Mouse (Mus musculus): ENCODE measurements around the gene Atrnl1. TPM values are rescaled to one million over a fixed set of nuclear protein-coding genes. Genes with fewer than 3 reads are reported as not detected.

Gene Atrnl1
- total and polyA plus RNA-seq, 2 experiments from 2014 or later = 5.4 to 60.5 TPM

DNA sequence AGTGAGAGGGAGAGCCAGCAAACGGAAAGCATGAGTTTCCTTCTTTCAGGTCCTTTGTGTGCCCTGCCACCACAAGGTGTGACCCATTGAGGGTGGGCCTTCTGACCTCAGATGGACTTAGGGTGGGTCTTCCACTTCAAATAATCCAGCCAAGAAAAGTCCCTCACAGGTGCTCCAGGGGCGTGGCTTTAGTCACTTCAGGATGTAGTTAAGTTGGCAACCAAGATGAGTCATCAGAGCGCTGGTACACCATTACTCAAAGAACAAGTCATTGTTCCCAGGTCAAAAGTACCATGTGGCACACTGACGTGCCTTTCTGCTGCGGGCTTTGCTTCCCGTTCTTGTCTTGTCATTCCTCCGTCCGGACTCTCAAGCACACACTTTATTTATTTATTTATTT lies 16.4 kb downstream of the Atrnl1 start:
- Histone ChIP-seq H3K4me2 (ENCODE audit: low read depth, low read length, poor library complexity, severe bottlenecking) (no peak overlapping the region), H3K4me1 (ENCODE audit: insufficient read depth, low read length) (no peaks in the 10 kb centered on the region), H3K27me3 (ENCODE audit: insufficient read depth, low read length) (no peaks in the 10 kb centered on the region), H3K36me3 (ENCODE audit: insufficient read depth, low read length) (no peaks in the 10 kb centered on the region), H3K4me3 (ENCODE audit: low read depth, low read length) (no peak overlapping the region), H3K9me3 (ENCODE audit: low read length) (no peaks in the 10 kb centered on the region), H3K27ac (ENCODE audit: low read depth, low read length) (no peak overlapping the region), H3K9ac (replicated peaks; ENCODE audit: low read length, poor library complexity, severe bottlenecking) (no peak overlapping the region)
- no peak for DNase-seq (ENCODE audit: low spot score)
- ATAC-seq (ENCODE audit: low FRiP score) = no peak
- TF ChIP-seq CTCF (IDR thresholded peaks at IDR 0.05) = no peak
- 91% methylated on average over 8 of the region's 8 CpGs for WGBS

DNA sequence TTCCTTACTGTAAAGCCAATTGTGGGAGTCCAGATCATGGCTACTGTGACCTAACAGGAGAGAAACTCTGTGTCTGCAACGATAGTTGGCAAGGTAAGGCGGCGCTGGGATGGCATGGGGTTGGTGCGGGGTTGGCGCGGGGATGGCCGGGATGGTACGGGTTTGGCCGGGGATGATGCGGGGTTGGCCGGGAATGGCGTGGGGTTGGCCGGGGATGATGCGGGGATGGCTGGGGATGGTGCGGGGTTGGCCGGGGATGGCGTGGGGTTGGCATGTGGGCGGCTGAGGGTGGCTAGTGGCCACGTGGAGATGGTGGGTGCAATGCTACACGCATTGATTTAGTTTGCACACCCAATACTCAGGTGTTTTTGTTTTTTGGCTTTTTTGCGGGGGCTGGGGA lies 31.7 kb downstream of the Atrnl1 start:
- TF ChIP-seq CTCF (IDR thresholded peaks at IDR 0.05) = no peak
- 97% methylated on average over 21 of the region's 21 CpGs for WGBS
- no peak overlapping the region for H3K9ac ChIP-seq (replicated peaks; ENCODE audit: low read length, poor library complexity, severe bottlenecking)

DNA sequence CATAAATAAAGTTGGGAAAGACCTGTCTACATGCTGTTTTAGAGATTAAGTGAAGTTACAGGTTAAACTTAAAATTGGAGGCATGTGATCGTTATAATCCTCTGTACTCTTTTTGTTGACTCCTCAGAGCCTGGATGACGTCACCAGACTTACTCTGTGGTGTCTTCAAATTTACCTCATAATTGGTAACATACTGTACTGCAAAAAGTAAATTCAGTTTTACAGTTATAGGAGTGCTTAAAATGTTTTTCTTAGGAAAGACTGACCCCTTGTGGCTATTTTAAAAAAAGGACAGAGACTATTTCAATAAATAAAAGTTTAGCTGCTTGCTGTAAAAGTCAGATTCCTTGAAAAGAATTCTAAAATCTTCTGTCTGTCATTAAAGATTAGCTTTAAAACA lies 32.1 kb downstream of the Atrnl1 start:
- 65% methylated on average over 2 of the region's 2 CpGs for WGBS
- Histone ChIP-seq H3K36me3 (ENCODE audit: insufficient read depth, low read length) (no peaks in the 10 kb centered on the region), H3K9me3 (ENCODE audit: low read length) (no peaks in the 10 kb centered on the region), H3K4me3 (ENCODE audit: low read depth, low read length) (no peak overlapping the region), H3K27ac (ENCODE audit: low read depth, low read length) (no peak overlapping the region), H3K9ac (replicated peaks; ENCODE audit: low read length, poor library complexity, severe bottlenecking) (no peak overlapping the region), H3K4me2 (ENCODE audit: low read depth, low read length, poor library complexity, severe bottlenecking) (no peak overlapping the region), H3K27me3 (ENCODE audit: insufficient read depth, low read length) (no peaks in the 10 kb centered on the region), H3K4me1 (ENCODE audit: insufficient read depth, low read length) (no peaks in the 10 kb centered on the region)
- peak; percentile 75 for TF ChIP-seq CTCF (IDR thresholded peaks at IDR 0.05)
- ATAC-seq (ENCODE audit: low FRiP score) (no peak), DNase-seq (ENCODE audit: low spot score) (peak; percentile 73)

More for the DNA sequence above, 31.7 kb downstream of the Atrnl1 start:
- no peak for DNase-seq (ENCODE audit: low spot score)
- no peaks in the 10 kb centered on the region for H3K27me3 ChIP-seq (ENCODE audit: insufficient read depth, low read length)
- no peak for ATAC-seq (ENCODE audit: low FRiP score)
- no peaks in the 10 kb centered on the region for H3K9me3 ChIP-seq (ENCODE audit: low read length)
- no peaks in the 10 kb centered on the region for H3K4me1 ChIP-seq (ENCODE audit: insufficient read depth, low read length)
- no peak overlapping the region for H3K4me3 ChIP-seq (ENCODE audit: low read depth, low read length)
- H3K4me2 ChIP-seq (ENCODE audit: low read depth, low read length, poor library complexity, severe bottlenecking) = no peak overlapping the region
- no peaks in the 10 kb centered on the region for H3K36me3 ChIP-seq (ENCODE audit: insufficient read depth, low read length)
- H3K27ac ChIP-seq (ENCODE audit: low read depth, low read length) = no peak overlapping the region

DNA sequence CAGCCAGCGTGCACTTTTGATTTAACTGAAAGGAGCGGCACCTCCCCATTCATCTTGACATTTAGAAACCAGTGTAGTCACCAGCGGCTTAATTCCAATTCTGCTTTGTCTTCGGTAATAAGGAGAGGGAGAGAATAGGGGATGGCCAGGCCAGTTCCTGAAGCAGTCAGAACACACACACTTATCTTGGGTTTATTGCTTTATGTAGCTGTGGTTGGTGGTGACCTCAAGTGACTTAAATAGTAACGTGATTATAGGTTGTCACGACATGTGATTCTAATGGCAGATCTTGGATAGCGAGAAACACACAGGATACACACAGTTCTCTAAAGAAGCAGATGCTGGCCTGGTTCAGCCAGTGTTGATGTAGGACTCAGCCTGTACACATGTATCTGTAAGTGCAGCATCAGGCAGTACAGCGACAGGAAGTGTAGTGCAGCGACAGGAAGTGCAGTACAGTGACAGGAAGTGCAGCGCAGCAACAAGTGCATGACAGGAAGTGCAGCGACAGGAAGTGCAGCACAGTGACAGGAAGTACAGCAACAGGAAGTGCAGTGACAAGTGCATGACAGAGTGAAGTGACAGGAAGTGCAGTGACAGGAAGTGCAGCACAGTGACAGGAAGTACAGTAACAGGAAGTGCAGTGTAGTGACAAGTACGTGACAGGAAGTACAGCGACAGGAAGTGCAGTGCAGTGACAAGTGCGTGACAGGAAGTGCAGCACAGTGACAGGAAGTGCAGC lies 37.5 kb downstream of the Atrnl1 start:
- Histone ChIP-seq H3K9ac (replicated peaks; ENCODE audit: low read length, poor library complexity, severe bottlenecking) (no peak overlapping the region), H3K4me3 (ENCODE audit: low read depth, low read length) (no peak overlapping the region), H3K4me2 (ENCODE audit: low read depth, low read length, poor library complexity, severe bottlenecking) (no peak overlapping the region), H3K4me1 (ENCODE audit: insufficient read depth, low read length) (no peaks in the 10 kb centered on the region), H3K27ac (ENCODE audit: low read depth, low read length) (no peak overlapping the region), H3K36me3 (ENCODE audit: insufficient read depth, low read length) (no peaks in the 10 kb centered on the region; the same call in 1 of the 2 replicates), H3K9me3 (ENCODE audit: low read length) (no peaks in the 10 kb centered on the region), H3K27me3 (ENCODE audit: insufficient read depth, low read length) (no peaks in the 10 kb centered on the region)
- no peak for TF ChIP-seq CTCF (IDR thresholded peaks at IDR 0.05)
- no peak for ATAC-seq (ENCODE audit: low FRiP score)
- WGBS = 92% methylated on average over 14 of the region's 14 CpGs
- no peak for DNase-seq (ENCODE audit: low spot score)

DNA sequence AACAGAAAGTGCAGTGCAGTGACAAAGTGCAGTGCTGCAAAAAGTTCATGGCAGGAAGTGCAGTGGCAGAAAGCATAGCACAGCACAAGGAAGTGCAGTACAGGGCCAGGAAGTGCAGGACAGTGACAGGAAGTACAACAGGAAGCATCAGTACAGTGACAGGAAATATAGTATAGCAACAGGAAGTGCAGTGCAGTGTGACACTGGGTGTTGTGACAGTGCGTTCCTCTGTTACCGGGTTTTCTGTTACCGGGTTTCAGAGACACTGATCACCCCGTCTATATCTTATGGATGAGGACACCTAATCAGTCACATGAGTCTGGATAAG lies 38.1 kb downstream of the Atrnl1 start:
- no peak overlapping the region for H3K4me3 ChIP-seq (ENCODE audit: low read depth, low read length)
- no peak overlapping the region for H3K27ac ChIP-seq (ENCODE audit: low read depth, low read length)
- WGBS = 95% methylated on average over 4 of the region's 4 CpGs
- H3K27me3 ChIP-seq (ENCODE audit: insufficient read depth, low read length) = no peaks in the 10 kb centered on the region
- no peak overlapping the region for H3K9ac ChIP-seq (replicated peaks; ENCODE audit: low read length, poor library complexity, severe bottlenecking)
- no peaks in the 10 kb centered on the region for H3K4me1 ChIP-seq (ENCODE audit: insufficient read depth, low read length)
- no peak for DNase-seq (ENCODE audit: low spot score)
- H3K4me2 ChIP-seq (ENCODE audit: low read depth, low read length, poor library complexity, severe bottlenecking) = no peak overlapping the region
- ATAC-seq (ENCODE audit: low FRiP score) = no peak
- H3K36me3 ChIP-seq (ENCODE audit: insufficient read depth, low read length) = no peaks in the 10 kb centered on the region; the same call in 1 of the 2 replicates
- no peak for TF ChIP-seq CTCF (IDR thresholded peaks at IDR 0.05)
- no peaks in the 10 kb centered on the region for H3K9me3 ChIP-seq (ENCODE audit: low read length)

DNA sequence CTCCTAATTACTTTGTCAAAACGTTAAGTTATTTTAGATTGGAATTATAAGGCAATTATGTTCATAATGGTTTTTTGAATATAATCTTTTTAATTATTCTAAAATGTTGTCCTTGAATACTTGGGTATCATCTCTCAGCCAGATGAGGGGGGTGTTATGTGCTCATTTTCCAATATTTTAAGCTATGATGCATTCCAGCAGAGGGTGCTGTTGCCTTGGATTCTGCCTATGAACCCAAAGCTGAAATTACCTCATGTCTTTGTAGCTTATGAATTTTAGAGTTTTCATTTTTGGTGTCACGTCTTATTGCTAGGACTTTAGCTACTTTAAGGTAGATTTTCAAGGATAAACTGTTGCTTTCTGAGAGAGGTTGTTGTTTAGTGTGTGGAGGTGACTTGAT lies 44.2 kb downstream of the Atrnl1 start:
- WGBS = 54% methylated on average over 2 of the region's 2 CpGs
- ATAC-seq (ENCODE audit: low FRiP score) = no peak

More for the DNA sequence above, 44.2 kb downstream of the Atrnl1 start:
- Histone ChIP-seq H3K27me3 (ENCODE audit: insufficient read depth, low read length) (no peaks in the 10 kb centered on the region), H3K4me1 (ENCODE audit: insufficient read depth, low read length) (no peaks in the 10 kb centered on the region), H3K4me2 (ENCODE audit: low read depth, low read length, poor library complexity, severe bottlenecking) (no peak overlapping the region), H3K9me3 (ENCODE audit: low read length) (no peaks in the 10 kb centered on the region), H3K27ac (ENCODE audit: low read depth, low read length) (no peak overlapping the region), H3K4me3 (ENCODE audit: low read depth, low read length) (no peak overlapping the region), H3K36me3 (ENCODE audit: insufficient read depth, low read length) (peaks cover 6% of the 10 kb centered on the region), H3K9ac (replicated peaks; ENCODE audit: low read length, poor library complexity, severe bottlenecking) (no peak overlapping the region)
- DNase-seq (ENCODE audit: low spot score) = peak; percentile 81
- TF ChIP-seq CTCF (IDR thresholded peaks at IDR 0.05) = peak; percentile 94
